Mouse (Mus musculus): ENCODE data around the gene Ap2a1.

The Ap2a1 gene

GRCm38 (mm10) chr7:44863982-44864494 is 65.3 kb downstream of the Ap2a1 start:
- peaks cover 90% of the 10 kb centered on the region for H3K4me1 ChIP-seq (replicated peaks; ENCODE audit: low read depth, low read length)
- TF ChIP-seq POU5F1 (IDR thresholded peaks at IDR 0.05; ENCODE audit: borderline replicate concordance, low read length) (no peak), NANOG (IDR thresholded peaks at IDR 0.05; ENCODE audit: borderline replicate concordance, low read length) (no peak), CTCF (conservative IDR thresholded peaks at IDR 0.05; ENCODE audit: low read length) (no peak)
- peaks cover 62% of the 10 kb centered on the region for H3K36me3 ChIP-seq (ENCODE audit: insufficient read depth, low read length)
- H3K9me3 ChIP-seq (ENCODE audit: low read length) = no peaks in the 10 kb centered on the region
- H3K27me3 ChIP-seq (ENCODE audit: insufficient read depth, low read length) = no peaks in the 10 kb centered on the region
- H3K4me3 ChIP-seq (replicated peaks; ENCODE audit: low read length) = peak overlapping the region; percentile 45; the same call in 1 of the 2 replicates

- Histone ChIP-seq H3K4me3 (replicated peaks; ENCODE audit: low read length) (peak overlapping the region; percentile 45), H3K36me3 (ENCODE audit: insufficient read depth, low read length) (peaks cover 68% of the 10 kb centered on the region), H3K9me3 (ENCODE audit: low read length) (no peaks in the 10 kb centered on the region), H3K27me3 (ENCODE audit: insufficient read depth, low read length) (no peaks in the 10 kb centered on the region), H3K4me1 (replicated peaks; ENCODE audit: low read depth, low read length) (peaks cover 92% of the 10 kb centered on the region)
- TF ChIP-seq CTCF (conservative IDR thresholded peaks at IDR 0.05; ENCODE audit: low read length) (no peak), POU5F1 (IDR thresholded peaks at IDR 0.05; ENCODE audit: borderline replicate concordance, low read length) (no peak), NANOG (IDR thresholded peaks at IDR 0.05; ENCODE audit: borderline replicate concordance, low read length) (no peak)
Observed at GRCm38 (mm10) chr7:44863210-44863609, 66.1 kb downstream of the Ap2a1 start.

- Histone ChIP-seq H3K36me3 (ENCODE audit: insufficient read depth, low read length) (peaks cover 68% of the 10 kb centered on the region), H3K9me3 (ENCODE audit: low read length) (no peaks in the 10 kb centered on the region), H3K4me3 (replicated peaks; ENCODE audit: low read length) (no peak overlapping the region), H3K27me3 (ENCODE audit: insufficient read depth, low read length) (no peaks in the 10 kb centered on the region), H3K4me1 (replicated peaks; ENCODE audit: low read depth, low read length) (peaks cover 89% of the 10 kb centered on the region)
- no peak for TF ChIP-seq POU5F1 (IDR thresholded peaks at IDR 0.05; ENCODE audit: borderline replicate concordance, low read length)
Observed at GRCm38 (mm10) chr7:44862434-44862833, 66.9 kb downstream of the Ap2a1 start.

- Histone ChIP-seq H3K4me1 (replicated peaks; ENCODE audit: low read depth, low read length) (peaks cover 84% of the 10 kb centered on the region), H3K4me3 (replicated peaks; ENCODE audit: low read length) (0 out of 2 replicates have a peak overlapping the region, but pooled peaks have one; percentile 37), H3K9me3 (ENCODE audit: low read length) (no peaks in the 10 kb centered on the region), H3K27me3 (ENCODE audit: insufficient read depth, low read length) (no peaks in the 10 kb centered on the region), H3K36me3 (ENCODE audit: insufficient read depth, low read length) (peaks cover 62% of the 10 kb centered on the region)
- TF ChIP-seq NANOG (IDR thresholded peaks at IDR 0.05; ENCODE audit: borderline replicate concordance, low read length) (no peak), POU5F1 (IDR thresholded peaks at IDR 0.05; ENCODE audit: borderline replicate concordance, low read length) (no peak), CTCF (conservative IDR thresholded peaks at IDR 0.05; ENCODE audit: low read length) (no peak)
Observed at GRCm38 (mm10) chr7:44861429-44861816, 67.9 kb downstream of the Ap2a1 start.

GRCm38 (mm10) chr7:44860576-44861428 is 68.5 kb downstream of the Ap2a1 start:
- Histone ChIP-seq H3K27me3 (ENCODE audit: insufficient read depth, low read length) (no peaks in the 10 kb centered on the region), H3K4me3 (replicated peaks; ENCODE audit: low read length) (peak overlapping the region; percentile 37), H3K36me3 (ENCODE audit: insufficient read depth, low read length) (peaks cover 55% of the 10 kb centered on the region), H3K9me3 (ENCODE audit: low read length) (no peaks in the 10 kb centered on the region), H3K4me1 (replicated peaks; ENCODE audit: low read depth, low read length) (peaks cover 84% of the 10 kb centered on the region)
- TF ChIP-seq CTCF (conservative IDR thresholded peaks at IDR 0.05; ENCODE audit: low read length) (peak; percentile 86), POU5F1 (IDR thresholded peaks at IDR 0.05; ENCODE audit: borderline replicate concordance, low read length) (no peak)

GRCm38 (mm10) chr7:44859896-44860295 is 69.4 kb downstream of the Ap2a1 start:
- no peaks in the 10 kb centered on the region for H3K9me3 ChIP-seq (ENCODE audit: low read length)
- no peak overlapping the region for H3K4me3 ChIP-seq (replicated peaks; ENCODE audit: low read length)
- peaks cover 84% of the 10 kb centered on the region for H3K4me1 ChIP-seq (replicated peaks; ENCODE audit: low read depth, low read length)
- H3K36me3 ChIP-seq (ENCODE audit: insufficient read depth, low read length) = peaks cover 49% of the 10 kb centered on the region
- TF ChIP-seq CTCF (conservative IDR thresholded peaks at IDR 0.05; ENCODE audit: low read length) (no peak), POU5F1 (IDR thresholded peaks at IDR 0.05; ENCODE audit: borderline replicate concordance, low read length) (no peak), NANOG (IDR thresholded peaks at IDR 0.05; ENCODE audit: borderline replicate concordance, low read length) (no peak)
- no peaks in the 10 kb centered on the region for H3K27me3 ChIP-seq (ENCODE audit: insufficient read depth, low read length)

- Histone ChIP-seq H3K4me3 (replicated peaks; ENCODE audit: low read length) (peak overlapping the region; percentile 98), H3K27me3 (ENCODE audit: insufficient read depth, low read length) (no peaks in the 10 kb centered on the region), H3K4me1 (replicated peaks; ENCODE audit: low read depth, low read length) (peaks cover 80% of the 10 kb centered on the region), H3K9me3 (ENCODE audit: low read length) (no peaks in the 10 kb centered on the region), H3K36me3 (ENCODE audit: insufficient read depth, low read length) (peaks cover 34% of the 10 kb centered on the region)
- TF ChIP-seq CTCF (conservative IDR thresholded peaks at IDR 0.05; ENCODE audit: low read length) = no peak
- no peak for TF ChIP-seq NANOG (IDR thresholded peaks at IDR 0.05; ENCODE audit: borderline replicate concordance, low read length)
- no peak for TF ChIP-seq POU5F1 (IDR thresholded peaks at IDR 0.05; ENCODE audit: borderline replicate concordance, low read length)
Observed at GRCm38 (mm10) chr7:44857905-44858304, 71.4 kb downstream of the Ap2a1 start.

- H3K9me3 ChIP-seq (ENCODE audit: low read length) = no peaks in the 10 kb centered on the region
- peaks cover 32% of the 10 kb centered on the region for H3K36me3 ChIP-seq (ENCODE audit: insufficient read depth, low read length)
- H3K4me1 ChIP-seq (replicated peaks; ENCODE audit: low read depth, low read length) = peaks cover 78% of the 10 kb centered on the region
- peak within 1 kb of the TSS; percentile 98 for H3K4me3 ChIP-seq (replicated peaks; ENCODE audit: low read length)
- H3K27me3 ChIP-seq (ENCODE audit: insufficient read depth, low read length) = no peaks in the 10 kb centered on the region
- no peak for TF ChIP-seq CTCF (conservative IDR thresholded peaks at IDR 0.05; ENCODE audit: low read length)
- TF ChIP-seq POU5F1 (IDR thresholded peaks at IDR 0.05; ENCODE audit: borderline replicate concordance, low read length) = no peak
- TF ChIP-seq NANOG (IDR thresholded peaks at IDR 0.05; ENCODE audit: borderline replicate concordance, low read length) = no peak
Observed at GRCm38 (mm10) chr7:44857042-44857552, 72.2 kb downstream of the Ap2a1 start, which contains the start of gene Pnkp. TSS of gene Pnkp (plus strand) at chr7:44857139.
